Mouse (Mus musculus): ENCODE data around the gene Pld2. TPM values are rescaled to one million over a fixed set of nuclear protein-coding genes. Genes with fewer than 3 reads are reported as not detected.

The Pld2 gene
- polyA plus RNA-seq, 1 experiment from 2014 or later: 7.2 TPM

GRCm38 (mm10) chr11:70596094-70596493 lies 56.2 kb downstream of the Pld2 start:
- H3K4me2 ChIP-seq (ENCODE audit: low read length): no peak overlapping the region
- H3K27ac ChIP-seq: peak overlapping the region; percentile 19; the same call in 1 of the 2 replicates

GRCm38 (mm10) chr11:70597301-70597700 lies 57.4 kb downstream of the Pld2 start:
- Histone ChIP-seq H3K4me2 (ENCODE audit: low read length) (no peak overlapping the region), H3K27me3 (ENCODE audit: insufficient read depth, low read length) (no peaks in the 10 kb centered on the region), H3K4me1 (replicated peaks; ENCODE audit: insufficient read depth, low read length) (no peaks in the 10 kb centered on the region), H3K4me3 (replicated peaks; ENCODE audit: low read depth, low read length) (no peak overlapping the region), H3K9me3 (replicated peaks; ENCODE audit: low read length) (no peaks in the 10 kb centered on the region), H3K27ac (no peak overlapping the region), H3K36me3 (ENCODE audit: insufficient read depth, low read length) (peaks cover 28% of the 10 kb centered on the region), H3K9ac (ENCODE audit: low read depth, low read length) (no peak overlapping the region)
- 84% methylated on average over 6 of the region's 6 CpGs for WGBS
- TF ChIP-seq CTCF (IDR thresholded peaks at IDR 0.05; ENCODE audit: low read depth): no peak
- no peak for ATAC-seq (replicated peaks; ENCODE audit: low FRiP score, low read depth)
- no peak for DNase-seq (ENCODE audit: low spot score)

More at GRCm38 (mm10) chr11:70596094-70596493, 56.2 kb downstream of the Pld2 start:
- no peak for TF ChIP-seq CTCF (IDR thresholded peaks at IDR 0.05; ENCODE audit: low read depth)
- Histone ChIP-seq H3K36me3 (ENCODE audit: insufficient read depth, low read length) (0 out of 2 replicates have a peak, but pooled peaks cover 22% of the 10 kb centered on the region), H3K4me1 (replicated peaks; ENCODE audit: insufficient read depth, low read length) (no peaks in the 10 kb centered on the region), H3K27me3 (ENCODE audit: insufficient read depth, low read length) (no peaks in the 10 kb centered on the region), H3K9ac (ENCODE audit: low read depth, low read length) (no peak overlapping the region), H3K4me3 (replicated peaks; ENCODE audit: low read depth, low read length) (no peak overlapping the region), H3K9me3 (replicated peaks; ENCODE audit: low read length) (no peaks in the 10 kb centered on the region)
- no peak for DNase-seq (ENCODE audit: low spot score)
- 63% methylated on average over 4 of the region's 4 CpGs for WGBS
- no peak for ATAC-seq (replicated peaks; ENCODE audit: low FRiP score, low read depth)

- TF ChIP-seq CTCF (IDR thresholded peaks at IDR 0.05; ENCODE audit: low read depth): no peak
- Histone ChIP-seq H3K4me2 (ENCODE audit: low read length) (no peak overlapping the region), H3K9ac (ENCODE audit: low read depth, low read length) (no peak overlapping the region), H3K27me3 (ENCODE audit: insufficient read depth, low read length) (no peaks in the 10 kb centered on the region), H3K27ac (no peak overlapping the region), H3K36me3 (ENCODE audit: insufficient read depth, low read length) (peaks cover 33% of the 10 kb centered on the region), H3K4me3 (replicated peaks; ENCODE audit: low read depth, low read length) (no peak overlapping the region), H3K9me3 (replicated peaks; ENCODE audit: low read length) (no peaks in the 10 kb centered on the region), H3K4me1 (replicated peaks; ENCODE audit: insufficient read depth, low read length) (no peaks in the 10 kb centered on the region)
- ATAC-seq (replicated peaks; ENCODE audit: low FRiP score, low read depth): no peak
- DNase-seq (ENCODE audit: low spot score): no peak
- WGBS: 89% methylated on average over 9 of the region's 9 CpGs
Observed at GRCm38 (mm10) chr11:70598451-70598953, 58.6 kb downstream of the Pld2 start.

- Histone ChIP-seq H3K4me1 (replicated peaks; ENCODE audit: insufficient read depth, low read length) (no peaks in the 10 kb centered on the region), H3K27me3 (ENCODE audit: insufficient read depth, low read length) (no peaks in the 10 kb centered on the region), H3K9ac (ENCODE audit: low read depth, low read length) (no peak overlapping the region), H3K27ac (no peak overlapping the region), H3K4me2 (ENCODE audit: low read length) (no peak overlapping the region), H3K4me3 (replicated peaks; ENCODE audit: low read depth, low read length) (no peak overlapping the region), H3K9me3 (replicated peaks; ENCODE audit: low read length) (no peaks in the 10 kb centered on the region), H3K36me3 (ENCODE audit: insufficient read depth, low read length) (peaks cover 64% of the 10 kb centered on the region)
- 52% methylated on average over 14 of the region's 14 CpGs for WGBS
- peak; percentile 93 for TF ChIP-seq CTCF (IDR thresholded peaks at IDR 0.05; ENCODE audit: low read depth)
- peak; percentile 79 for DNase-seq (ENCODE audit: low spot score)
- ATAC-seq (replicated peaks; ENCODE audit: low FRiP score, low read depth): no peak
Observed at GRCm38 (mm10) chr11:70605024-70605566, 65.2 kb downstream of the Pld2 start.

GRCm38 (mm10) chr11:70606717-70607116 lies 66.9 kb downstream of the Pld2 start:
- H3K4me3 ChIP-seq (replicated peaks; ENCODE audit: low read depth, low read length): no peak overlapping the region
- no peaks in the 10 kb centered on the region for H3K9me3 ChIP-seq (replicated peaks; ENCODE audit: low read length)
- no peaks in the 10 kb centered on the region for H3K4me1 ChIP-seq (replicated peaks; ENCODE audit: insufficient read depth, low read length)
- TF ChIP-seq CTCF (IDR thresholded peaks at IDR 0.05; ENCODE audit: low read depth): no peak
- H3K27ac ChIP-seq: no peak overlapping the region
- H3K27me3 ChIP-seq (ENCODE audit: insufficient read depth, low read length): no peaks in the 10 kb centered on the region
- H3K36me3 ChIP-seq (ENCODE audit: insufficient read depth, low read length): peaks cover 77% of the 10 kb centered on the region
- WGBS: 74% methylated on average over 12 of the region's 12 CpGs
- ATAC-seq (replicated peaks; ENCODE audit: low FRiP score, low read depth): no peak
- no peak for DNase-seq (ENCODE audit: low spot score)
- no peak overlapping the region for H3K9ac ChIP-seq (ENCODE audit: low read depth, low read length)
- no peak overlapping the region for H3K4me2 ChIP-seq (ENCODE audit: low read length)

GRCm38 (mm10) chr11:70607611-70608010 lies 67.7 kb downstream of the Pld2 start:
- DNase-seq (ENCODE audit: low spot score) (no peak), ATAC-seq (replicated peaks; ENCODE audit: low FRiP score, low read depth) (no peak)
- Histone ChIP-seq H3K4me3 (replicated peaks; ENCODE audit: low read depth, low read length) (no peak overlapping the region), H3K9ac (ENCODE audit: low read depth, low read length) (no peak overlapping the region), H3K36me3 (ENCODE audit: insufficient read depth, low read length) (peaks cover 77% of the 10 kb centered on the region), H3K4me2 (ENCODE audit: low read length) (no peak overlapping the region), H3K27me3 (ENCODE audit: insufficient read depth, low read length) (no peaks in the 10 kb centered on the region), H3K9me3 (replicated peaks; ENCODE audit: low read length) (no peaks in the 10 kb centered on the region), H3K4me1 (replicated peaks; ENCODE audit: insufficient read depth, low read length) (no peaks in the 10 kb centered on the region), H3K27ac (no peak overlapping the region)
- WGBS: 92% methylated on average over 9 of the region's 9 CpGs
- no peak for TF ChIP-seq CTCF (IDR thresholded peaks at IDR 0.05; ENCODE audit: low read depth)

Other genes with a start within 250 kb of the Pld2 start
- gene Alox12e, start 217.4 kb upstream of the Pld2 start, polyA plus RNA-seq (2015; fragmentation: Nextera tagmentation; extraction: Ambion mirVana): 0.10 and 0.16 TPM in 2 replicates
- 2.3 and 2.4 TPM in 2 replicates for gene Alox15, start 188.0 kb upstream of the Pld2 start, polyA plus RNA-seq (2015; fragmentation: Nextera tagmentation; extraction: Ambion mirVana)
- 18.8 and 20.2 TPM in 2 replicates for gene Pelp1, start 130.0 kb upstream of the Pld2 start, polyA plus RNA-seq (2015; fragmentation: Nextera tagmentation; extraction: Ambion mirVana)
- 12.0 and 13.5 TPM in 2 replicates for gene Arrb2, start 107.4 kb upstream of the Pld2 start, polyA plus RNA-seq (2015; fragmentation: Nextera tagmentation; extraction: Ambion mirVana)
- 33.5 and 38.3 TPM in 2 replicates for gene Med11, start 88.1 kb upstream of the Pld2 start, polyA plus RNA-seq (2015; fragmentation: Nextera tagmentation; extraction: Ambion mirVana)
- 0.82 and 1.5 TPM in 2 replicates for gene Zmynd15, start 80.6 kb upstream of the Pld2 start, polyA plus RNA-seq (2015; fragmentation: Nextera tagmentation; extraction: Ambion mirVana)
- gene Cxcl16, start 80.1 kb upstream of the Pld2 start, polyA plus RNA-seq (2015; fragmentation: Nextera tagmentation; extraction: Ambion mirVana): 16.7 and 17.6 TPM in 2 replicates
- 0.84 and 1.5 TPM in 2 replicates for gene Tm4sf5, start 34.8 kb upstream of the Pld2 start, polyA plus RNA-seq (2015; fragmentation: Nextera tagmentation; extraction: Ambion mirVana)
- 0.57 and 0.66 TPM in 2 replicates for gene Vmo1, start 25.4 kb upstream of the Pld2 start, polyA plus RNA-seq (2015; fragmentation: Nextera tagmentation; extraction: Ambion mirVana)
- 0.56 and 0.87 TPM in 2 replicates for gene Gltpd2, start 20.9 kb upstream of the Pld2 start, polyA plus RNA-seq (2015; fragmentation: Nextera tagmentation; extraction: Ambion mirVana)
- gene Psmb6, start 14.7 kb upstream of the Pld2 start, polyA plus RNA-seq (2015; fragmentation: Nextera tagmentation; extraction: Ambion mirVana): 686 and 703 TPM in 2 replicates
- not detected in 2 replicates for gene Gm40193, start 7.1 kb upstream of the Pld2 start, polyA plus RNA-seq (2015; fragmentation: Nextera tagmentation; extraction: Ambion mirVana)
- gene Mink1, start 22.8 kb downstream of the Pld2 start, polyA plus RNA-seq (2015; fragmentation: Nextera tagmentation; extraction: Ambion mirVana): 11.5 and 12.1 TPM in 2 replicates
- not detected in 2 replicates for gene 4930544D05Rik, start 75.8 kb downstream of the Pld2 start, polyA plus RNA-seq (2015; fragmentation: Nextera tagmentation; extraction: Ambion mirVana)
- 0.25 and 0.29 TPM in 2 replicates for gene Chrne, start 79.2 kb downstream of the Pld2 start, polyA plus RNA-seq (2015; fragmentation: Nextera tagmentation; extraction: Ambion mirVana)
- gene Gp1ba, start 99.1 kb downstream of the Pld2 start, polyA plus RNA-seq (2015; fragmentation: Nextera tagmentation; extraction: Ambion mirVana): 0.16 and 0.19 TPM in 2 replicates
- 109 and 113 TPM in 2 replicates for gene Rnf167, start 107.2 kb downstream of the Pld2 start, polyA plus RNA-seq (2015; fragmentation: Nextera tagmentation; extraction: Ambion mirVana)
- gene Slc25a11, start 107.4 kb downstream of the Pld2 start, polyA plus RNA-seq (2015; fragmentation: Nextera tagmentation; extraction: Ambion mirVana): 227 and 239 TPM in 2 replicates
- 1,513 and 1,569 TPM in 2 replicates for gene Pfn1, start 114.6 kb downstream of the Pld2 start, polyA plus RNA-seq (2015; fragmentation: Nextera tagmentation; extraction: Ambion mirVana)
- gene Eno3, start 117.1 kb downstream of the Pld2 start, polyA plus RNA-seq (2015; fragmentation: Nextera tagmentation; extraction: Ambion mirVana): 9.7 and 10.0 TPM in 2 replicates
- gene Spag7, start 129.4 kb downstream of the Pld2 start, polyA plus RNA-seq (2015; fragmentation: Nextera tagmentation; extraction: Ambion mirVana): 91.5 and 102 TPM in 2 replicates
- gene Camta2, start 148.0 kb downstream of the Pld2 start, polyA plus RNA-seq (2015; fragmentation: Nextera tagmentation; extraction: Ambion mirVana): 9.2 and 9.4 TPM in 2 replicates
- 2.3 and 3.0 TPM in 2 replicates for gene Inca1, start 160.1 kb downstream of the Pld2 start, polyA plus RNA-seq (2015; fragmentation: Nextera tagmentation; extraction: Ambion mirVana)
- gene Kif1c, start 160.5 kb downstream of the Pld2 start, polyA plus RNA-seq (2015; fragmentation: Nextera tagmentation; extraction: Ambion mirVana): 3.5 and 3.6 TPM in 2 replicates
- 7.1 and 7.7 TPM in 2 replicates for gene Zfp3, start 224.1 kb downstream of the Pld2 start, polyA plus RNA-seq (2015; fragmentation: Nextera tagmentation; extraction: Ambion mirVana)